Mouse (Mus musculus): ENCODE data around the gene Olfr91. TPM values are rescaled to one million over a fixed set of nuclear protein-coding genes. Genes with fewer than 3 reads are reported as not detected.
"Not testable (repeated sequence)": the region's sequence is repeated elsewhere in the genome, so short reads cannot be mapped to it uniquely, and the experiment has no call there.

Gene Olfr91
- total RNA-seq (2014; rRNA removed), result not detected in 2 replicates
- not detected in 2 replicates for polyA plus RNA-seq (2015; fragmentation: Nextera tagmentation; extraction: Ambion mirVana)

DNA sequence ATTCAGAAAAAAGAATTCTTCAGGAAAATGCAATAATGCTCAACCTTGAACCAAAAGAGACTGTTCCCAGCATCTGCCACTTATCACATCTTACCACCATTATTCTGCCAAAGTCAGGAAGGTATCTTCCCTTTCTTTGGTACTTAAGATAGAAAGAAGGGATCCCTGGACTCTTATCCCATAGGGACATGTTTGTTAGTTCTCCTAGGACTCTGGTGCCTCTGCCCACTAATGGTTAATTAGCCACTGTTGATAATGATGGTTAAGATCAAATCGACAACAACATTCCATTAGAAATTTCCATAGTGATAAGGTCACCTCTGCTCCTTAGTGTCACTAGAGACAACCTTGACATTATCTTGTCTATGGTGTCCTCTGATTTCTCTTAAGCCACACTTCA is at the start of gene Olfr91:
Olfr91 (minus strand) TSS at position 101 of the 400 bp plus-strand sequence.
- Histone ChIP-seq H3K9me3 (ENCODE audit: low read length) (no peaks in the 10 kb centered on the region), H3K27me3 (ENCODE audit: insufficient read depth, low read length) (no peaks in the 10 kb centered on the region), H3K4me1 (ENCODE audit: insufficient read depth) (no peaks in the 10 kb centered on the region), H3K36me3 (ENCODE audit: insufficient read depth) (no peaks in the 10 kb centered on the region), H3K4me3 (ENCODE audit: low read depth, low read length) (no peak within 1 kb of the TSS), H3K9ac (no peak within 1 kb of the TSS), H3K27ac (ENCODE audit: low read depth, low read length) (no peak within 1 kb of the TSS), H3K4me2 (ENCODE audit: low read depth) (no peak within 1 kb of the TSS)
- 83% methylated on average over 1 of the region's 1 CpGs for WGBS
- no peak for DNase-seq
- TF ChIP-seq CTCF (IDR thresholded peaks at IDR 0.05; ENCODE audit: low read depth), result no peak
- ATAC-seq, result no peak

DNA sequence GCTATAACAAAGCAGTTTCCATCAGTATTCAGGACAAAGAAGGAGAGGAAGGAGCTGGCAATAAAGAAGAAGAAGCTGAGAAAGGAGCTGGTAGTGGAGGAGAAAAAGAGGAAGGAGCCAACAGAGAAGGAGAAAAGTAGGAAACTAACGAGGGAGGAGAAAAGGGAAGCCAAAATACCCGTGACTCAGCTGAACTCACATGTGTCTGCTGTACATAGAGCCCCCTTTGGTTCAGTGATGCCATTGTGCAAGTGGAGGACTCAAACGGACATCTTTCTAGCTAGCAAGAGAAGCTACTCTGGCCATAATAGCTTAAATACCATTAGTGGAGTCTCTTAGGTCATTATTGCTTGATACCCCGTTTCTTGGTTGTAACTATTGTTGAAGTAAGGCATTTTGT is 33.3 kb upstream of the Olfr91 start:
- H3K4me2 ChIP-seq (ENCODE audit: low read depth); DNase-seq; H3K36me3 ChIP-seq (ENCODE audit: insufficient read depth); H3K27me3 ChIP-seq (ENCODE audit: insufficient read depth, low read length); ATAC-seq; H3K9ac ChIP-seq; H3K9me3 ChIP-seq (ENCODE audit: low read length); H3K27ac ChIP-seq (ENCODE audit: low read depth, low read length); H3K4me1 ChIP-seq (ENCODE audit: insufficient read depth); H3K4me3 ChIP-seq (ENCODE audit: low read depth, low read length): not testable (repeated sequence)
- 60% methylated on average over 4 of the region's 4 CpGs for WGBS

DNA sequence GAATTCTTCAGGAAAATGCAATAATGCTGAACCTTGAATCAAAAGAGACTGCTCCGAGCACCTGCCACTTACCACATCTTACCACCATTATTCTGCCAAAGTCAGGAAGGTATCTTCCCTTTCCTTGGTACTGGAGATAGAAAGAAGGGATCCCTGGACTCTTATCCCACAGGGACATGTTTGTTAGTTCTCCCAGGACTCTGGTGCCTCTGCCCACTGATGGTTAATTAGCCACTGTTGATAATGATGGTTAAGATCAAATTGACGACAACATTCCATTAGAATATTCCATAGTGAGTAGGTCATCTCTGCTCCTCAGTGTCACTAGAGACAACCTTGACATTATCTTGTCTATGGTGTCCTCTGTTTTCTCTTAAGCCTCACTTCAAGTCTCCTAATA is 21.9 kb upstream of the Olfr91 start, which contains the start of gene Olfr92:
Olfr92 (minus strand) TSS at position 101 of the 400 bp plus-strand sequence.
- 93% methylated on average over 2 of the region's 2 CpGs for WGBS
- Histone ChIP-seq H3K4me1 (ENCODE audit: insufficient read depth) (no peaks in the 10 kb centered on the region), H3K4me3 (ENCODE audit: low read depth, low read length) (no peak within 1 kb of the TSS), H3K4me2 (ENCODE audit: low read depth) (no peak within 1 kb of the TSS), H3K9ac (no peak within 1 kb of the TSS), H3K36me3 (ENCODE audit: insufficient read depth) (no peaks in the 10 kb centered on the region), H3K9me3 (ENCODE audit: low read length) (no peaks in the 10 kb centered on the region), H3K27ac (ENCODE audit: low read depth, low read length) (no peak within 1 kb of the TSS), H3K27me3 (ENCODE audit: insufficient read depth, low read length) (no peaks in the 10 kb centered on the region)
- DNase-seq (no peak), ATAC-seq (no peak)
- no peak for TF ChIP-seq CTCF (IDR thresholded peaks at IDR 0.05; ENCODE audit: low read depth)

DNA sequence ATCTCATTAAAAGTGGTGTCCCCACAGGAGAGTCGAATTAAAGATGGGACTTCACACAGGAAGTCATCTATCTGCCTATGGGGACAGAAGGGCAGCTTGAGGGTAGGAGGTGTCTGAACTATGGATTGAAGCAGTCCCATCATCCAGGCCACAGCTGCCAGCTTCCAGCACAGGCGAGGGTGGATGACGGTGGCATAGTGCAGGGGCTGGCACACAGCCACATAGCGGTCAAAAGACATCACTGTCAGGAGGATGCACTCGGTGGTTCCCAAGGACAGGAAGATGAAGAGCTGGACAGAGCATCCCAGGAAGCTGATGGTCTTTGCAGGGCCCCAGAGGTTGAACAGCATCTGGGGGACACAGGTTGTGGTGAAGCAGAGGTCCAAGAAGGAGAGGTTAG is 4.8 kb downstream of the Olfr91 start:
- DNase-seq, result no peak
- no peaks in the 10 kb centered on the region for H3K36me3 ChIP-seq (ENCODE audit: insufficient read depth)
- no peak overlapping the region for H3K4me3 ChIP-seq (ENCODE audit: low read depth, low read length)
- H3K27me3 ChIP-seq (ENCODE audit: insufficient read depth, low read length), result no peaks in the 10 kb centered on the region
- no peak for ATAC-seq
- no peak overlapping the region for H3K4me2 ChIP-seq (ENCODE audit: low read depth)
- H3K9ac ChIP-seq, result no peak overlapping the region
- H3K4me1 ChIP-seq (ENCODE audit: insufficient read depth), result no peaks in the 10 kb centered on the region
- TF ChIP-seq CTCF (IDR thresholded peaks at IDR 0.05; ENCODE audit: low read depth), result no peak
- H3K27ac ChIP-seq (ENCODE audit: low read depth, low read length), result no peak overlapping the region
- H3K9me3 ChIP-seq (ENCODE audit: low read length), result no peaks in the 10 kb centered on the region
- WGBS, result 76% methylated on average over 5 of the region's 5 CpGs

DNA sequence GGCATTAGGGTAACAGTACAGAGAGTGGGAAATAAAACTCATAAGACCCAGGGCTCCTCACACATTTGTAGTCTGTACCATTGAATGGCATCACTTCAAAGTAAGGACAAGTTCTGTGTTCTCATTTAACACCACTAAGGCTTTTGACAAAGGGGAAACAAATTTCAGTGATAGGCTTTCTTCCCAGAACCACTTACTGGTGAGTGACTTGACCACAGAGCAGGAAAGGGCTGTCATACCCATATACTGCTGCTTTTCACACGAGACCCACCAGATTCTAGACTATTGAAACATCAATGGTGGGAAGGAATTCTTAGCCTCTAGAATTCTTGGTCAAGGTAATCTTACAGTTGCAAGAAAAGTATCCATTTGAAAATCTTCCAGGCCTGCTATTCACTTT is 5.9 kb downstream of the Olfr91 start:
- Histone ChIP-seq H3K4me2 (ENCODE audit: low read depth) (no peak overlapping the region), H3K9me3 (ENCODE audit: low read length) (no peaks in the 10 kb centered on the region), H3K27ac (ENCODE audit: low read depth, low read length) (no peak overlapping the region), H3K9ac (no peak overlapping the region), H3K27me3 (ENCODE audit: insufficient read depth, low read length) (no peaks in the 10 kb centered on the region), H3K4me3 (ENCODE audit: low read depth, low read length) (no peak overlapping the region), H3K36me3 (ENCODE audit: insufficient read depth) (no peaks in the 10 kb centered on the region), H3K4me1 (ENCODE audit: insufficient read depth) (no peaks in the 10 kb centered on the region)
- 81% methylated on average over 1 of the region's 1 CpGs for WGBS
- no peak for TF ChIP-seq CTCF (IDR thresholded peaks at IDR 0.05; ENCODE audit: low read depth)
- ATAC-seq (no peak), DNase-seq (no peak)

DNA sequence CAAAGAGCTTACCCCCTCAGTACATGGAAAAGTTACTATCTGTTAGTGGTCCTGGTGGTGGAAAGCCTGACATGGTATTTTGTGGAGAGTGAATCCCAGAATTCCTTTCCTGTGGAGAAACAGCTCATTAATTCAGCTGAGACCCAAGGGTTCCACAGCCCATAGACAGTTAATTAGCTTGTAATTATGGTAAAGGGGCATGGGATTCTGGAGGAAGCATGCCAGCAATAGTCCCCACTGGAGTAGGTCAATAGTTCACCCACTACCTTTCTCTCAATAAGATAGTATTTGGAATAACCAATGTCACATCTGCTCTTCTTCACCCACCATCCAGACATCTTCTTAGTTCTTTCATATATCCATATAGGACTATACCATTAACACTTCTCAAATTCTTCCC is 9.7 kb downstream of the Olfr91 start, which contains the start of gene Olfr90:
Olfr90 (minus strand) TSS at position 101 of the 400 bp plus-strand sequence.
- no peak within 1 kb of the TSS for H3K27ac ChIP-seq (ENCODE audit: low read depth, low read length)
- H3K4me1 ChIP-seq (ENCODE audit: insufficient read depth), result no peaks in the 10 kb centered on the region
- H3K9ac ChIP-seq, result no peak within 1 kb of the TSS
- DNase-seq (no peak), ATAC-seq (no peak)
- TF ChIP-seq CTCF (IDR thresholded peaks at IDR 0.05; ENCODE audit: low read depth), result no peak
- H3K9me3 ChIP-seq (ENCODE audit: low read length), result no peaks in the 10 kb centered on the region
- no peaks in the 10 kb centered on the region for H3K27me3 ChIP-seq (ENCODE audit: insufficient read depth, low read length)
- no peak within 1 kb of the TSS for H3K4me3 ChIP-seq (ENCODE audit: low read depth, low read length)
- no peak within 1 kb of the TSS for H3K4me2 ChIP-seq (ENCODE audit: low read depth)
- no peaks in the 10 kb centered on the region for H3K36me3 ChIP-seq (ENCODE audit: insufficient read depth)

DNA sequence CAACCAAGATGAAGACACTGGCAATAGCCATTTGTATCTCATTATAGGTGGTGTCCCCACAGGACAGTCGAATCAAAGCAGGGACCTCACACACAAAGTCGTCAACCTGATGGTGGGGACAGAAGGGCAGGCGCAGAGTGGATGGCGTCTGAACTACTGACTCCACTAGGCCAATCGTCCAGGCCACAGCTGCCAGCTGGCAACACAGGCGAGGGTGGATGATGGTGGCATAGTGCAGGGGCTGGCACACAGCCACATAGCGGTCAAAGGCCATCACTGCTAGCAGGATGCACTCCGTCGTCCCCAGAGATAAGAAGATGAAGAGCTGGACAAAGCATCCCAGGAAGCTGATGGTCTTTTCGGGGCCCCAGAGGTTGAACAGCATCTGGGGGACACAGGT is 12.5 kb downstream of the Olfr91 start:
- Histone ChIP-seq H3K4me1 (ENCODE audit: insufficient read depth) (no peaks in the 10 kb centered on the region), H3K27me3 (ENCODE audit: insufficient read depth, low read length) (no peaks in the 10 kb centered on the region), H3K4me3 (ENCODE audit: low read depth, low read length) (no peak overlapping the region), H3K9me3 (ENCODE audit: low read length) (no peaks in the 10 kb centered on the region), H3K4me2 (ENCODE audit: low read depth) (no peak overlapping the region), H3K27ac (ENCODE audit: low read depth, low read length) (no peak overlapping the region), H3K9ac (no peak overlapping the region), H3K36me3 (ENCODE audit: insufficient read depth) (no peaks in the 10 kb centered on the region)
- 77% methylated on average over 10 of the region's 10 CpGs for WGBS
- DNase-seq (no peak), ATAC-seq (no peak)
- no peak for TF ChIP-seq CTCF (IDR thresholded peaks at IDR 0.05; ENCODE audit: low read depth)

DNA sequence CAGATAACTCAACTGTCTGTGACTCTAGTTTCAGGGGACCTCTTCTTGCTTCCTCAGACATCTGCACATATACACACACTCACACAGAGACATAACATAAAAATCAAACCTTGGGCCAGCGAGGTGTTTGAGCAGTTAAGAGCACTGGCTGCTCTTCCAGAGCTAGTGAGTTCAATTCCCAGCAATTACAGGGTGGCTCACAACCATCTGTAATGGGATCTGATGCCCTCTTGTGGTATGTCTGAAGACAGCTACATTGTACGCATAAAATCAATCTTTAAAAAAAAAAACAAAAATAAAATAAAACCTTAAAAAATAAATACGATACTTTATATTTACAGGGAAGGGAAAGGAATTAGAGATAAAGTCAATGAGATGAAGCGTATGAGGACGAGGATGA is 13.4 kb downstream of the Olfr91 start:
- Histone ChIP-seq H3K27me3 (ENCODE audit: insufficient read depth, low read length) (no peaks in the 10 kb centered on the region), H3K9me3 (ENCODE audit: low read length) (no peaks in the 10 kb centered on the region), H3K27ac (ENCODE audit: low read depth, low read length) (no peak overlapping the region), H3K4me2 (ENCODE audit: low read depth) (no peak overlapping the region), H3K36me3 (ENCODE audit: insufficient read depth) (no peaks in the 10 kb centered on the region), H3K4me3 (ENCODE audit: low read depth, low read length) (no peak overlapping the region), H3K4me1 (ENCODE audit: insufficient read depth) (0 out of 2 replicates have a peak, but pooled peaks cover under 1% of the 10 kb centered on the region), H3K9ac (no peak overlapping the region)
- ATAC-seq, result no peak
- DNase-seq, result no peak
- WGBS, result 71% methylated on average over 5 of the region's 5 CpGs
- peak; percentile 60 for TF ChIP-seq CTCF (IDR thresholded peaks at IDR 0.05; ENCODE audit: low read depth)
